Mouse (Mus musculus) cerebellum, adult 2 months (tissue): ENCODE measurements at regions not wholly inside any gene's neighbourhood (a gene's known extent, or its start where the extent isn't known, plus 50 kb on each side); places are given as distances from the start of the nearest gene placed in this dataset.

Source experiments
- CTCF ChIP-seq: fragments of 200-500 bp; IDR thresholded peaks from 2 replicates; pipeline ENCODE4 v1.5.1; 2011; ENCODE audit warnings: low read depth, mild to moderate bottlenecking, control low read depth, low read length, moderate library complexity, borderline replicate concordance; ENCODE audit not compliant: insufficient read depth
- POLR2A ChIP-seq: fragments of 200-500 bp; IDR thresholded peaks from 2 replicates; pipeline ENCODE4 v1.6.1; 2011; ENCODE audit warnings: low read length, control low read depth, borderline replicate concordance; ENCODE audit not compliant: insufficient read depth

DNA sequence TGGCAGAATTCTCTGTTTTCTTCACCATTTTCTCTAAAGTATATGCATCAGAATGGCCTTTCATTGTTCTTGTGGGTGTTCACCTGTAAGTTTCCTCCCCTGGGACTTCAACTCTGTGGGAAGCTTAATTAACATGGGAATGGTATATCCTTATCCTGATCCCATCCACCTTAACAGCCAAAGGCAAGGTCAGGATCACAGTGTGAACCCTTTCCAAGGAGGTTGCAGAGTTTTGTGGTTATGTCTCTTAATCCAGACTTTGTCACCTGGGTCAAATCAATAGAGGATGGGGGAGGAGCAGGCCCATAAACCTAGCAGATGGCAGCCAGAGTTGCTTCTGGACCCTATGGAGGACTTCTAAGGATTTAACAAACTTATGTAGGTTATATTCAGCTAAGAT is 102.9 kb upstream of the Trim24 start:
- TF ChIP-seq CTCF: no peak
- TF ChIP-seq POLR2A: no peak
